Mouse (Mus musculus): ENCODE results near the gene Casc1.

DNA sequence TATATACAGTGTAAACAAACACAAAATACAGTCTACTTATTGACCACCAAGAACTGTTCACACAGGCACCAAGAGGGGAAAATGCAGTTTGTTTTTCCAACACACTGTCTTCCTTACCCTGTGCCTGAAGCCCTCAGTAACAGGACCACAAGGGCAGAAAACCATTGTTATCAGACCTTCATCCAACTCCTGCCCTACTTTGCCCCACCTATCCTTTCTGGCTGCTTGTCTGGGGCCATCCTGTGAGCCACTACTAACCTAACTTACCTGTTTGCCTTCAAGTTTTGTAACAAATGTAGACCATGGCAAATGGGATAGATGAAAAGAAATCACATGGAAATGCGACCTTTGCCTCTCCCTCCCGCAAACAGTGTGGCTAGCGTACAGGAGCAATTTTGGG lies 37.1 kb upstream of the Casc1 start:
- TF ChIP-seq CTCF (IDR thresholded peaks at IDR 0.05) (no peak), EP300 (IDR thresholded peaks at IDR 0.05) (no peak)

Data from lung, postnatal 0 days (tissue).